Comparison of ENCODE assay signal across 15 mouse cellular contexts in genomic region chr8:35946539-35946940, GRCm38 (mm10).
DNase-seq lines count a peak whose midpoint lies in the region; ATAC-seq lines count a peak whose summit lies in the region.
"Had no signal": no experiment of that assay in that cellular context is flagged by ENCODE, and none has a peak within 500 bp of the region (broad histone marks: within the 10 kb centered on the region; RNA-seq: fewer than 3 reads in every experiment).

No protein-coding gene starts in this region.

- H3K9me3 ChIP-seq in intestine, embryonic 15.5 days = no peaks in the 10 kb centered on the region
- H3K9me3 ChIP-seq: embryonic facial prominence, embryonic 12.5 days had no signal

- no peak overlapping the region for H3K4me2 ChIP-seq in intestine, embryonic 15.5 days (replicated peaks)
- H3K4me2 ChIP-seq: embryonic facial prominence, embryonic 12.5 days had no signal

- H3K27ac ChIP-seq in intestine, embryonic 15.5 days = no peak overlapping the region
- H3K27ac ChIP-seq: embryonic facial prominence, embryonic 12.5 days; left cerebral cortex, adult 2 months; liver, embryonic 14.5 days had no signal

- H3K27me3 ChIP-seq in intestine, embryonic 15.5 days (replicated peaks) = no peaks in the 10 kb centered on the region
- H3K27me3 ChIP-seq: embryonic facial prominence, embryonic 12.5 days had no signal

- H3K4me3 ChIP-seq in intestine, embryonic 15.5 days (replicated peaks) = no peak overlapping the region
- H3K4me3 ChIP-seq: embryonic facial prominence, embryonic 12.5 days; left cerebral cortex, adult 2 months had no signal

- peak; percentile 17 for DNase-seq in kidney, adult 9 months
- DNase-seq in kidney, adult 18-20 months = no peak
- peak; percentile 18 for DNase-seq in thymus, postnatal 14 days
- DNase-seq in thymus, postnatal 36 days = no peak
- DNase-seq in yolk sac, embryonic 10.5 days (ENCODE audit: low spot score) = peak; percentile 46
- DNase-seq in adrenal gland, postnatal 25 days = no peak
- DNase-seq in retina, embryonic 14.5 days (ENCODE audit: low spot score) = no peak

- 28% methylated on average over 1 of the region's 1 CpGs for WGBS in intestine, embryonic 15.5 days

- H3K4me1 ChIP-seq in intestine, embryonic 15.5 days (replicated peaks) = peaks cover 3% of the 10 kb centered on the region; the same call in 1 of the 2 replicates
- H3K4me1 ChIP-seq: embryonic facial prominence, embryonic 12.5 days had no signal

- no peak overlapping the region for H3K9ac ChIP-seq in intestine, embryonic 15.5 days
- H3K9ac ChIP-seq: embryonic facial prominence, embryonic 12.5 days; liver, embryonic 14.5 days had no signal

- H3K36me3 ChIP-seq in intestine, embryonic 15.5 days = no peaks in the 10 kb centered on the region
- H3K36me3 ChIP-seq: embryonic facial prominence, embryonic 12.5 days had no signal

- peak; percentile 91 for ATAC-seq in intestine, embryonic 15.5 days
- ATAC-seq: activated CD4-positive, CD25-positive, alpha-beta regulatory T cell, adult 4 months; forebrain, embryonic 16.5 days; hindbrain, embryonic 16.5 days; midbrain, embryonic 16.5 days had no signal

Comparison
In these comparisons a context has a peak if more than half of its experiments do, and no peak if none do; other contexts are left out.
1. DNase-seq: peak in kidney, adult 9 months (single experiment), thymus, postnatal 14 days (single experiment) and yolk sac, embryonic 10.5 days (single experiment); none in kidney, adult 18-20 months (single experiment), thymus, postnatal 36 days (0 of 2), adrenal gland, postnatal 25 days (single experiment) and retina, embryonic 14.5 days (single experiment).